In the genomic region with DNA sequence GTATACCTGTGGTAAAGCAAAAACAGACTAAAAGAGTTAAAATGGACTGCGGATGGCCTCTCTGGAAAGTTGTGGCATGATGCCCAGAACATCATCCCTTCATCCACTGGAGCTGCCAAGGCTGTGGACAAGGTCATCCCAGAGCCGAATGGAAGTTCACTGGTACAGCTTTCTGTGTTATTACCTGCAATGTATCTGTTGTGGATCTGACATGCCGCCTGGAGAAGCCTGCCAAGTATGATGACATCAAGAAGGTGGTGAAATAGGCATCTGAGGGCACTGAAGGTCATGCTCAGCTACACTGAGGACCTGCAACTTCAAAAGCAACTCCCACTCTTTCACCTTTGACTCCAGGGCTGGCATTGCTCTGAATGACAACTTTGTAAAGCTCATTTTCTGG, we compare ENCODE assay signal across 29 mouse cellular contexts. TPM values are rescaled to one million over a fixed set of nuclear protein-coding genes. Genes with fewer than 3 reads are reported as not detected.
DNase-seq lines count a peak whose midpoint lies in the region; ATAC-seq and TF ChIP-seq lines count a peak whose summit lies in the region.
"Had no signal": no experiment of that assay in that cellular context is flagged by ENCODE, and none has a peak within 500 bp of the region (broad histone marks: within the 10 kb centered on the region; RNA-seq: fewer than 3 reads in every experiment).

No protein-coding gene starts in this region.

- no peak overlapping the region for H3K4me2 ChIP-seq in kidney, embryonic 14.5 days (replicated peaks; ENCODE audit: low read depth, low read length)
- no peak overlapping the region for H3K4me2 ChIP-seq in heart, embryonic 11.5 days
- H3K4me2 ChIP-seq in hindbrain, postnatal 0 days (ENCODE audit: low read depth, low read length): no peak overlapping the region
- H3K4me2 ChIP-seq: embryonic facial prominence, embryonic 15.5 days; forebrain, embryonic 12.5 days; heart, embryonic 12.5 days; hindbrain, embryonic 15.5 days; lung, embryonic 15.5 days; midbrain, embryonic 13.5 days; stomach, embryonic 15.5 days had no signal

- no peak overlapping the region for H3K4me3 ChIP-seq in kidney, embryonic 14.5 days (ENCODE audit: low read length)
- H3K4me3 ChIP-seq in brown adipose tissue, adult 24 weeks (ENCODE audit: insufficient read depth, low read depth, low read length): no peak overlapping the region
- no peak overlapping the region for H3K4me3 ChIP-seq in heart, embryonic 11.5 days (ENCODE audit: low read depth, low read length)
- no peak overlapping the region for H3K4me3 ChIP-seq in hindbrain, postnatal 0 days (ENCODE audit: low read length)
- H3K4me3 ChIP-seq: embryonic facial prominence, embryonic 15.5 days; forebrain, embryonic 12.5 days; heart, embryonic 12.5 days; hindbrain, embryonic 15.5 days; lung, embryonic 15.5 days; midbrain, embryonic 13.5 days; stomach, embryonic 15.5 days had no signal

- TF ChIP-seq CTCF in hindbrain, postnatal 0 days (IDR thresholded peaks at IDR 0.05; ENCODE audit: low read depth): no peak

- no peaks in the 10 kb centered on the region for H3K4me1 ChIP-seq in kidney, embryonic 14.5 days (ENCODE audit: control insufficient read depth, insufficient read depth, low read length)
- no peaks in the 10 kb centered on the region for H3K4me1 ChIP-seq in brown adipose tissue, adult 24 weeks (ENCODE audit: control insufficient read depth, insufficient read depth, insufficient read length, low read length)
- H3K4me1 ChIP-seq in heart, embryonic 11.5 days (ENCODE audit: control insufficient read depth, insufficient read depth, low read length): no peaks in the 10 kb centered on the region
- no peaks in the 10 kb centered on the region for H3K4me1 ChIP-seq in hindbrain, postnatal 0 days (ENCODE audit: insufficient read depth, low read length)
- H3K4me1 ChIP-seq: embryonic facial prominence, embryonic 15.5 days; forebrain, embryonic 12.5 days; heart, embryonic 12.5 days; hindbrain, embryonic 15.5 days; lung, embryonic 15.5 days; midbrain, embryonic 13.5 days; stomach, embryonic 15.5 days had no signal

- no peak overlapping the region for H3K9ac ChIP-seq in kidney, embryonic 14.5 days (ENCODE audit: low read depth, low read length)
- no peak overlapping the region for H3K9ac ChIP-seq in heart, embryonic 11.5 days (ENCODE audit: low read depth, low read length)
- no peak overlapping the region for H3K9ac ChIP-seq in hindbrain, postnatal 0 days (replicated peaks; ENCODE audit: low read length)
- H3K9ac ChIP-seq: embryonic facial prominence, embryonic 15.5 days; forebrain, embryonic 12.5 days; heart, embryonic 12.5 days; hindbrain, embryonic 15.5 days; lung, embryonic 15.5 days; midbrain, embryonic 13.5 days; stomach, embryonic 15.5 days had no signal

- no peaks in the 10 kb centered on the region for H3K27me3 ChIP-seq in kidney, embryonic 14.5 days (ENCODE audit: control insufficient read depth, insufficient read depth, low read length)
- no peaks in the 10 kb centered on the region for H3K27me3 ChIP-seq in heart, embryonic 11.5 days (ENCODE audit: control insufficient read depth, insufficient read depth, low read length)
- H3K27me3 ChIP-seq in hindbrain, postnatal 0 days (ENCODE audit: insufficient read depth, low read length): no peaks in the 10 kb centered on the region
- H3K27me3 ChIP-seq: embryonic facial prominence, embryonic 15.5 days; forebrain, embryonic 12.5 days; heart, embryonic 12.5 days; hindbrain, embryonic 15.5 days; lung, embryonic 15.5 days; midbrain, embryonic 13.5 days; stomach, embryonic 15.5 days had no signal

- H3K27ac ChIP-seq in kidney, embryonic 14.5 days (ENCODE audit: low read depth, low read length): no peak overlapping the region
- H3K27ac ChIP-seq in brown adipose tissue, adult 24 weeks (replicated peaks; ENCODE audit: low read depth, low read length): 0 out of 2 replicates have a peak overlapping the region, but pooled peaks have one; percentile 26
- no peak overlapping the region for H3K27ac ChIP-seq in heart, embryonic 11.5 days (ENCODE audit: low read depth, low read length)
- H3K27ac ChIP-seq in hindbrain, postnatal 0 days: no peak overlapping the region
- H3K27ac ChIP-seq: embryonic facial prominence, embryonic 15.5 days; forebrain, embryonic 12.5 days; hindbrain, embryonic 15.5 days; lung, embryonic 15.5 days; midbrain, embryonic 13.5 days; stomach, embryonic 15.5 days had no signal

- no peaks in the 10 kb centered on the region for H3K9me3 ChIP-seq in kidney, embryonic 14.5 days (ENCODE audit: control insufficient read depth, low read length)
- no peaks in the 10 kb centered on the region for H3K9me3 ChIP-seq in heart, embryonic 11.5 days (replicated peaks; ENCODE audit: control insufficient read depth, low read length)
- no peaks in the 10 kb centered on the region for H3K9me3 ChIP-seq in hindbrain, postnatal 0 days (ENCODE audit: low read length)
- H3K9me3 ChIP-seq: embryonic facial prominence, embryonic 15.5 days; forebrain, embryonic 12.5 days; heart, embryonic 12.5 days; hindbrain, embryonic 15.5 days; lung, embryonic 15.5 days; midbrain, embryonic 13.5 days; stomach, embryonic 15.5 days had no signal

- no peak for ATAC-seq in kidney, embryonic 14.5 days (ENCODE audit: low FRiP score, low TSS enrichment)
- ATAC-seq in heart, embryonic 11.5 days (replicated peaks; ENCODE audit: insufficient number of reproducible peaks, low FRiP score, low TSS enrichment): no peak
- ATAC-seq in hindbrain, postnatal 0 days: no peak
- ATAC-seq: activated CD4-positive, CD25-positive, alpha-beta regulatory T cell, adult 4 months; intestine, postnatal 0 days; midbrain, embryonic 13.5 days had no signal

- DNase-seq in kidney, adult 8-10 months: peak; percentile 4 to 39
- DNase-seq in adrenal gland, adult 8-10 months: peak; percentile 87
- DNase-seq in ovary, postnatal 14 days (ENCODE audit: low spot score): peak; percentile 7
- no peak for DNase-seq in layer of hippocampus, postnatal 25 days (ENCODE audit: extremely low spot score in 1 of 2, low spot score in 1 of 2)
- no peak for DNase-seq in hindbrain, postnatal 0 days (ENCODE audit: low spot score)
- DNase-seq: cerebellum, postnatal 14 days; embryo, embryonic 11 days; gastrocnemius, postnatal 25 days; heart, postnatal 36 days; right cerebral cortex, adult 18-20 months; spleen, adult 18-20 months; thymus, postnatal 25 days had no signal

- 68% methylated on average over 3 of the region's 3 CpGs for WGBS in kidney, embryonic 14.5 days
- WGBS in heart, embryonic 11.5 days (ENCODE audit: insufficient replicate concordance): 73% methylated on average over 3 of the region's 3 CpGs
- WGBS in hindbrain, postnatal 0 days: 73% methylated on average over 3 of the region's 3 CpGs

- H3K36me3 ChIP-seq in kidney, embryonic 14.5 days (ENCODE audit: control insufficient read depth, insufficient read depth, low read length): no peaks in the 10 kb centered on the region
- H3K36me3 ChIP-seq in heart, embryonic 11.5 days (ENCODE audit: control insufficient read depth, insufficient read depth, low read length): no peaks in the 10 kb centered on the region
- no peaks in the 10 kb centered on the region for H3K36me3 ChIP-seq in hindbrain, postnatal 0 days (ENCODE audit: insufficient read depth, low read length)
- H3K36me3 ChIP-seq: embryonic facial prominence, embryonic 15.5 days; forebrain, embryonic 12.5 days; heart, embryonic 12.5 days; hindbrain, embryonic 15.5 days; lung, embryonic 15.5 days; midbrain, embryonic 13.5 days; stomach, embryonic 15.5 days had no signal

RNA-seq across cellular contexts. Expression of a gene that starts 9.6 kb away (rescaled TPM):
- polyA plus RNA-seq in kidney, embryonic 14.5 days (2014; fragmentation: Nextera tagmentation; extraction: Ambion mirVana): 1.2 and 1.4 TPM in 2 replicates
- 1 to 10 TPM in 3 of 4 experiments, under 1 TPM in 1; 0.98 to 5.8 (median 1.9) TPM for total RNA-seq in adrenal gland, adult 8-10 months (2022)
- 1.7 and 1.8 TPM in 2 replicates for polyA plus RNA-seq in brown adipose tissue, adult 24 weeks (2012; ENCODE audit: insufficient read depth, insufficient read length, missing spikeins)
- total RNA-seq in layer of hippocampus, postnatal 25 days (2021): not detected
- not detected in 2 replicates for polyA plus RNA-seq in heart, embryonic 11.5 days (2014; fragmentation: Nextera tagmentation; extraction: Ambion mirVana)
- not detected in 2 replicates for total RNA-seq in hindbrain, postnatal 0 days (2014; rRNA removed)
- polyA plus RNA-seq in hindbrain, postnatal 0 days (2015; fragmentation: Nextera tagmentation; extraction: Ambion mirVana): not detected in 2 replicates
- total RNA-seq: gastrocnemius, postnatal 25 days; layer of hippocampus, postnatal 14 days; left cerebral cortex, postnatal 14 days had no signal
- polyA plus RNA-seq: activated CD4-positive, CD25-positive, alpha-beta regulatory T cell, adult 4 months; C2C12; heart, embryonic 12.5 days; hindbrain, embryonic 15.5 days; intestine, postnatal 0 days; limb, embryonic 14.5 days; lung, embryonic 15.5 days; midbrain, embryonic 13.5 days; neural tube, embryonic 14.5 days; stomach, embryonic 15.5 days had no signal

RNA-seq across cellular contexts. Expression of a gene that starts 32.2 kb away (rescaled TPM):
- polyA plus RNA-seq in kidney, embryonic 14.5 days (2014; fragmentation: Nextera tagmentation; extraction: Ambion mirVana): 16.7 and 31.0 TPM in 2 replicates
- under 1 TPM in 1 of 4 experiments, not detected in 3; 0.11 TPM for total RNA-seq in adrenal gland, adult 8-10 months (2022)
- not detected in 2 replicates for polyA plus RNA-seq in brown adipose tissue, adult 24 weeks (2012; ENCODE audit: insufficient read depth, insufficient read length, missing spikeins)
- total RNA-seq in layer of hippocampus, postnatal 25 days (2021): not detected
- not detected in 2 replicates for polyA plus RNA-seq in heart, embryonic 11.5 days (2014; fragmentation: Nextera tagmentation; extraction: Ambion mirVana)
- not detected in 2 replicates for total RNA-seq in hindbrain, postnatal 0 days (2014; rRNA removed)
- not detected in 2 replicates for polyA plus RNA-seq in hindbrain, postnatal 0 days (2015; fragmentation: Nextera tagmentation; extraction: Ambion mirVana)
- total RNA-seq: gastrocnemius, postnatal 25 days; heart, postnatal 36 days; layer of hippocampus, postnatal 14 days; left cerebral cortex, postnatal 14 days had no signal
- polyA plus RNA-seq: C2C12; heart, embryonic 12.5 days; hindbrain, embryonic 15.5 days; limb, embryonic 14.5 days; midbrain, embryonic 13.5 days; neural tube, embryonic 14.5 days had no signal

Comparison
In these comparisons a context has a peak if more than half of its experiments do, and no peak if none do; other contexts are left out.
1. DNase-seq: peak in kidney, adult 8-10 months (2 of 2), adrenal gland, adult 8-10 months (single experiment) and ovary, postnatal 14 days (single experiment); none in layer of hippocampus, postnatal 25 days (0 of 2) and hindbrain, postnatal 0 days (single experiment).
2. RNA of a gene that starts 32.2 kb away (polyA plus RNA-seq): 16.7 to 31.0 TPM in kidney, embryonic 14.5 days; not detected in brown adipose tissue, adult 24 weeks, not detected in heart, embryonic 11.5 days and not detected in hindbrain, postnatal 0 days; every median in the first group is over 10 times any median in the second.